In the genomic region with DNA sequence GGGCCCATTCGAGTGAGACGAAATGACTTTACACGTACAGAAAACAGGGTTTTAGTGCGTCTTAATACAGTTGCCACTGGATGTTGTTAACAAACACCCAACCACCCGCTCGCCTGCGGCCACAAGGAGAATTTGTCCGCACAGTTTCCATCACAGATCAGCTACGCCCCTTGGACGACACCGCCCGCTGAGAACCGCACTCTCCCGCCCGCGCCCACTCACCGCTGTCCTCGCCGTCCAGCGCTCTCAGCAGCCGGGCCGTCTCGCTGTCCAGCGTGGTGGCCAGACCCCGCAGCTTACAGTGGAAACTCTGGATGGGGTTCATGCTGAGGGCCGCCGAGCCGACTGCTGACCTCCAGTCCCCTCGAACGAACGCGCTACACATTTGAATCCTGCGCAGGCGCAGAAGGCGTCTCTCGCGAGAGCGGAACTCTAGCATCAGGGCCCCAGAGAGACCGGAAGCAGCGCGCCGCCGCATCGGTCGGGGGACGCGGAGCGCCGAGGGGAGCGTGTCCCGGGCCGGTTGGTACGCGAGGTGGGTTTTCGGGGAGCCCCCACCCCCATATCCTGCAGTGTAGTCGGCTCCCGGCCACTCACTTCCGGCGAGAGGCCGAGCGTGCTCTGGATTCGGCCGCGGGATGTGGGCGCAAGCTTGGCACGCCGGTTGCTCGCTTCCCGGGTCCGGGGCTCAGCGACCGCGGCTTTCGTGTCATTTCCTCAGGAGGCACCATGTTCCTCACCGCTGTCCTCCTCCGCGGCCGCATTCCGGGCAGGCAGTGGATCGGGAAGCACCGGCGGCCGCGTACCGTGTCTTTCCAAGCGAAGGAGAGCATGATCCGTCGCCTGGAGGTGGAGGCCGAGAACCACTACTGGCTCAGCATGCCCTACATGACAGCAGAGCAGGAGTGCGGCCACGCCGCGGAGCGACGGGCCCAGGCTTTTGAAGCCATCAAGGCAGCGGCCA, we compare ENCODE assay signal across 8 mouse cellular contexts. TPM values are rescaled to one million over a fixed set of nuclear protein-coding genes. Genes with fewer than 3 reads are reported as not detected.
DNase-seq lines count a peak whose midpoint lies in the region; ATAC-seq and TF ChIP-seq lines count a peak whose summit lies in the region.

A gene (minus strand): TSS at position 398 of the 964 bp plus-strand sequence.
A gene (plus strand): TSS at position 447 of the 964 bp plus-strand sequence.

- dilution Hi-C loops in CH12.LX (cut with MboI; ENCODE audit: extremely low pct_ligation_motif_present, extremely low pct_unique_long_range_greater_than_20kb, low sequenced_read_pairs): no loop called here

- peaks cover 4 to 37% of the 10 kb centered on the region in 2 experiments; a peak in 3 of 4 replicates for H3K4me1 ChIP-seq in CH12.LX (ENCODE audit: control insufficient read depth in 1 of 2, insufficient read depth in 2 of 2)
- H3K4me1 ChIP-seq in forebrain, embryonic 12.5 days: peaks cover 19% of the 10 kb centered on the region
- H3K4me1 ChIP-seq in liver, postnatal 0 days (ENCODE audit: insufficient read depth): peaks cover 11% of the 10 kb centered on the region
- H3K4me1 ChIP-seq in neural tube, embryonic 14.5 days (ENCODE audit: control insufficient read depth, insufficient read depth, low read length): peaks cover 8% of the 10 kb centered on the region

- H3K9me3 ChIP-seq in CH12.LX (replicated peaks; ENCODE audit: low read length): no peaks in the 10 kb centered on the region
- no peaks in the 10 kb centered on the region for H3K9me3 ChIP-seq in forebrain, embryonic 12.5 days
- no peaks in the 10 kb centered on the region for H3K9me3 ChIP-seq in liver, postnatal 0 days (ENCODE audit: low read length)
- H3K9me3 ChIP-seq in neural tube, embryonic 14.5 days (ENCODE audit: control insufficient read depth, low read length): no peaks in the 10 kb centered on the region

- TF ChIP-seq POLR2A in CH12.LX (IDR thresholded peaks at IDR 0.05; ENCODE audit: low read depth, low read length): peak; percentile 98

- H3K27ac ChIP-seq in CH12.LX (ENCODE audit: insufficient read depth, low read depth): peak within 1 kb of the TSS; percentile 71
- peak within 1 kb of the TSS; percentile 91 for H3K27ac ChIP-seq in forebrain, embryonic 12.5 days
- peak within 1 kb of the TSS; percentile 96 for H3K27ac ChIP-seq in liver, postnatal 0 days (ENCODE audit: low read depth)
- peak within 1 kb of the TSS; percentile 74 for H3K27ac ChIP-seq in neural tube, embryonic 14.5 days (ENCODE audit: low read depth, low read length)

- peak within 1 kb of the TSS; percentile 92 for H3K9ac ChIP-seq in CH12.LX (ENCODE audit: insufficient read depth, low read depth)
- H3K9ac ChIP-seq in forebrain, embryonic 12.5 days: peak within 1 kb of the TSS; percentile 84
- peak within 1 kb of the TSS; percentile 92 for H3K9ac ChIP-seq in liver, postnatal 0 days (replicated peaks)
- H3K9ac ChIP-seq in neural tube, embryonic 14.5 days (replicated peaks; ENCODE audit: low read depth, low read length): peak within 1 kb of the TSS; percentile 84

- H3K79me2 ChIP-seq in CH12.LX (replicated peaks; ENCODE audit: control insufficient read depth, extremely low read depth, insufficient read depth, poor library complexity, severe bottlenecking): peaks cover 43% of the 10 kb centered on the region

- TF ChIP-seq EP300 in CH12.LX (IDR thresholded peaks at IDR 0.05; ENCODE audit: low read length): no peak
- TF ChIP-seq EP300 in liver, postnatal 0 days (IDR thresholded peaks at IDR 0.05; ENCODE audit: low read depth): peak; percentile 39; the same call in 1 of the 2 replicates

- WGBS in forebrain, embryonic 12.5 days: under 1% methylated on average over 96 of the region's 96 CpGs
- under 1% methylated on average over 96 of the region's 96 CpGs for WGBS in large intestine, adult 2 months
- under 1% methylated on average over 96 of the region's 96 CpGs for WGBS in liver, postnatal 0 days (ENCODE audit: insufficient replicate concordance)
- under 1% methylated on average over 93 of the region's 96 CpGs for WGBS in neural tube, embryonic 14.5 days

- H3K27me3 ChIP-seq in CH12.LX (replicated peaks): no peaks in the 10 kb centered on the region
- no peaks in the 10 kb centered on the region for H3K27me3 ChIP-seq in forebrain, embryonic 12.5 days
- no peaks in the 10 kb centered on the region for H3K27me3 ChIP-seq in liver, postnatal 0 days (ENCODE audit: insufficient read depth, low read length)
- no peaks in the 10 kb centered on the region for H3K27me3 ChIP-seq in neural tube, embryonic 14.5 days (ENCODE audit: control insufficient read depth, insufficient read depth, low read length)

- DNase-seq in CH12.LX (ENCODE audit: extremely low read depth): peak; percentile 95
- peak; percentile 92 for DNase-seq in c-Kit-positive CD71-positive TER-119-negative erythroid progenitor cells, embryonic 14.5 days (ENCODE audit: low read depth)
- peak; percentile 95 to 97 for DNase-seq in heart, postnatal 10 days
- peak; percentile 79 for DNase-seq in large intestine, adult 2 months (ENCODE audit: low read depth, low spot score)
- DNase-seq in liver, postnatal 0 days: peak; percentile 94
- peak; percentile 95 for DNase-seq in testis, postnatal 10 days (ENCODE audit: low spot score)

- peaks cover 16 to 50% of the 10 kb centered on the region in 2 experiments for H3K36me3 ChIP-seq in CH12.LX (replicated peaks in 1 of 2; ENCODE audit: control insufficient read depth in 1 of 2, insufficient read depth in 1 of 2, low read length in 1 of 2)
- peaks cover 23% of the 10 kb centered on the region for H3K36me3 ChIP-seq in forebrain, embryonic 12.5 days (replicated peaks)
- H3K36me3 ChIP-seq in liver, postnatal 0 days (replicated peaks; ENCODE audit: insufficient read depth, low read length): peaks cover 13% of the 10 kb centered on the region
- no peaks in the 10 kb centered on the region for H3K36me3 ChIP-seq in neural tube, embryonic 14.5 days (ENCODE audit: control insufficient read depth, insufficient read depth, low read length)

- intact Hi-C loops in heart, postnatal 10 days (cut with DNase I): loop anchor here (5.0 kb wide), 1 partner anchor 86 kb away; no protein-coding TSS in a partner anchor

- no peak for TF ChIP-seq CTCF in CH12.LX (conservative IDR thresholded peaks at IDR 0.05 in 1 of 2, IDR thresholded peaks at IDR 0.05 in 1 of 2; ENCODE audit: low read depth in 2 of 2, low read length in 2 of 2)
- no peak; the same call in 1 of the 2 replicates for TF ChIP-seq CTCF in liver, postnatal 0 days (IDR thresholded peaks at IDR 0.05; ENCODE audit: low read depth)

- peak; percentile 96 for ATAC-seq in forebrain, embryonic 12.5 days (ENCODE audit: low FRiP score)
- peak; percentile 96 for ATAC-seq in liver, postnatal 0 days
- ATAC-seq in neural tube, embryonic 14.5 days (ENCODE audit: low read depth): peak; percentile 98

- in situ Hi-C loops in CH12.LX (cut with MboI; ENCODE audit: low pct_ligation_motif_present, low pct_unique_long_range_greater_than_20kb, low sequenced_read_pairs): no loop called here

- H3K4me3 ChIP-seq in CH12.LX (replicated peaks in 1 of 3; ENCODE audit: low read depth in 2 of 3, low read length in 2 of 3, poor library complexity in 1 of 3): peak within 1 kb of the TSS; percentile 73 to 99 (median 93)
- H3K4me3 ChIP-seq in forebrain, embryonic 12.5 days (replicated peaks): peak within 1 kb of the TSS; percentile 77
- peak within 1 kb of the TSS; percentile 76 for H3K4me3 ChIP-seq in liver, postnatal 0 days (ENCODE audit: low read depth, low read length)
- peak within 1 kb of the TSS; percentile 51 for H3K4me3 ChIP-seq in neural tube, embryonic 14.5 days (ENCODE audit: low read depth, low read length)

- no peak for TF ChIP-seq RAD21 in CH12.LX (IDR thresholded peaks at IDR 0.05; ENCODE audit: low read depth, low read length)

- H3K4me2 ChIP-seq in CH12.LX (ENCODE audit: insufficient read depth, low read depth, poor library complexity, severe bottlenecking): peak within 1 kb of the TSS; percentile 98
- peak within 1 kb of the TSS; percentile 78 for H3K4me2 ChIP-seq in forebrain, embryonic 12.5 days
- peak within 1 kb of the TSS; percentile 76 for H3K4me2 ChIP-seq in liver, postnatal 0 days (ENCODE audit: low read depth, low read length)
- H3K4me2 ChIP-seq in neural tube, embryonic 14.5 days (ENCODE audit: low read depth, low read length): peak within 1 kb of the TSS; percentile 63

TF ChIP-seq in CH12.LX, 34 proteins besides CTCF, POLR2A, EP300 and RAD21 (continues in another document):
- TF ChIP-seq MEF2A (IDR thresholded peaks at IDR 0.05; ENCODE audit: borderline replicate concordance, low read depth, low read length) (no peak; the same call in 1 of the 2 replicates), GABPA (IDR thresholded peaks at IDR 0.05; ENCODE audit: insufficient replicate concordance, low read depth, low read length) (no peak), JUND (conservative IDR thresholded peaks at IDR 0.05; ENCODE audit: low read depth, low read length) (no peak), ETS1 (conservative IDR thresholded peaks at IDR 0.05; ENCODE audit: low read depth, low read length) (no peak), TCF12 (IDR thresholded peaks at IDR 0.05; ENCODE audit: low read depth, low read length) (peak; percentile 87), UBTF (IDR thresholded peaks at IDR 0.05; ENCODE audit: low read depth, low read length) (no peak), MXI1 (IDR thresholded peaks at IDR 0.05; ENCODE audit: low read depth, low read length) (peak; percentile 91), PAX5 (IDR thresholded peaks at IDR 0.05; ENCODE audit: low read length) (no peak), KAT2A (IDR thresholded peaks at IDR 0.05; ENCODE audit: insufficient replicate concordance, low read length) (no peak), MAFK (IDR thresholded peaks at IDR 0.05; ENCODE audit: insufficient replicate concordance, low read length) (no peak)

RNA-seq across cellular contexts. Expression of the first gene that starts in this region (rescaled TPM):
- total RNA-seq in CH12.LX (2012; rRNA removed): 14.7 and 17.6 TPM in 2 replicates
- 40.2 and 45.5 TPM in 2 replicates for total RNA-seq in CH12.LX (2014; rRNA removed)
- 35.3 and 46.3 TPM in 2 replicates for polyA plus RNA-seq in CH12.LX (2012; ENCODE audit: insufficient read length, low read depth)
- polyA plus RNA-seq in forebrain, embryonic 12.5 days (2016; fragmentation: Nextera tagmentation; extraction: Ambion mirVana): 50.2 and 52.4 TPM in 2 replicates
- 1 to 10 TPM; 2.6 to 2.9 TPM for total RNA-seq in heart, postnatal 10 days (2021)
- polyA plus RNA-seq in large intestine, adult 2 months (2012; rRNA removed): 2.5 TPM in 2 replicates
- 5.5 and 7.0 TPM in 2 replicates for polyA plus RNA-seq in liver, postnatal 0 days (2015; fragmentation: Nextera tagmentation; extraction: Ambion mirVana)
- polyA plus RNA-seq in neural tube, embryonic 14.5 days (2014; fragmentation: Nextera tagmentation; extraction: Ambion mirVana): 3.6 and 5.3 TPM in 2 replicates

RNA-seq across cellular contexts. Expression of the second gene that starts in this region (rescaled TPM):
- total RNA-seq in CH12.LX (2012; rRNA removed): 183 and 184 TPM in 2 replicates
- total RNA-seq in CH12.LX (2014; rRNA removed): 112 and 123 TPM in 2 replicates
- 170 and 176 TPM in 2 replicates for polyA plus RNA-seq in CH12.LX (2012; ENCODE audit: insufficient read length, low read depth)
- polyA plus RNA-seq in forebrain, embryonic 12.5 days (2016; fragmentation: Nextera tagmentation; extraction: Ambion mirVana): 129 and 141 TPM in 2 replicates
- 10 to 100 TPM; 71.2 to 79.6 TPM for total RNA-seq in heart, postnatal 10 days (2021)
- polyA plus RNA-seq in large intestine, adult 2 months (2012; rRNA removed): 73.3 and 78.2 TPM in 2 replicates
- 160 and 163 TPM in 2 replicates for polyA plus RNA-seq in liver, postnatal 0 days (2015; fragmentation: Nextera tagmentation; extraction: Ambion mirVana)
- 155 and 175 TPM in 2 replicates for polyA plus RNA-seq in neural tube, embryonic 14.5 days (2014; fragmentation: Nextera tagmentation; extraction: Ambion mirVana)

Comparison
In these comparisons a context has a peak if more than half of its experiments do, and no peak if none do; other contexts are left out.
1. Peak in every context shown above with its lines: DNase-seq, ATAC-seq, H3K4me3 ChIP-seq and H3K27ac ChIP-seq.
2. RNA of the first gene that starts in this region (total RNA-seq): 14.7 to 45.5 TPM in CH12.LX; 2.6 to 2.9 TPM in heart, postnatal 10 days; every median in the first group is over 4 times any median in the second.